Mouse (Mus musculus) G1E (cell line): ENCODE results near the gene Ccnk. TPM values are rescaled to one million over a fixed set of nuclear protein-coding genes. Genes with fewer than 3 reads are reported as not detected.

Experiments used
- ATAC-seq: 2 replicates; pipeline ENCODE4 v1.8.0; 2016; ENCODE audit warnings: mild to moderate bottlenecking; ENCODE audit not compliant: insufficient number of reproducible peaks, poor library complexity, low FRiP score, severe bottlenecking; ENCODE audit errors: extremely low read depth
- DNase-seq: peaks from one replicate; pipeline ENCODE4 v3.0.0; 2012; ENCODE audit warnings: low spot score
- H3K27me3 ChIP-seq: 2 replicates; pipeline ENCODE4 v1.6.1; 2012; ENCODE audit warnings: mild to moderate bottlenecking, low read length, inconsistent platforms; ENCODE audit not compliant: insufficient read depth
- H3K36me3 ChIP-seq: replicated peaks from 2 replicates; pipeline ENCODE3; 2012; ENCODE audit warnings: mild to moderate bottlenecking, inconsistent platforms
- H3K4me1 ChIP-seq: 2 replicates; pipeline ENCODE4 v1.6.1; 2012; ENCODE audit warnings: low read depth, low read length, inconsistent platforms, mixed read lengths; ENCODE audit not compliant: insufficient read depth
- H3K4me3 ChIP-seq: 2 replicates; pipeline ENCODE4 v1.5.1; 2012; ENCODE audit warnings: low read depth, mild to moderate bottlenecking, inconsistent platforms, low read length, moderate library complexity, mixed read lengths
- H3K9me3 ChIP-seq: replicated peaks from 2 replicates; pipeline ENCODE4 v1.6.1; 2012; ENCODE audit warnings: inconsistent platforms
- CTCF ChIP-seq: IDR thresholded peaks from 2 replicates; pipeline ENCODE4 v1.5.1; 2012; ENCODE audit warnings: low read depth, low read length, inconsistent platforms, mixed read lengths
- GATA1 ChIP-seq: IDR thresholded peaks from 2 replicates; pipeline ENCODE4 v1.6.1; 2012; ENCODE audit warnings: borderline replicate concordance, low read length, inconsistent platforms, mixed read lengths
- GATA2 ChIP-seq: IDR thresholded peaks from 2 replicates; pipeline ENCODE4 v1.6.1; 2012; ENCODE audit warnings: low read depth, low read length, inconsistent platforms, borderline replicate concordance
- POLR2AphosphoS5 ChIP-seq: IDR thresholded peaks from 2 replicates; pipeline ENCODE4 v1.6.1; 2012; ENCODE audit warnings: low read depth, low read length, inconsistent platforms; ENCODE audit not compliant: insufficient replicate concordance
- TAL1 ChIP-seq: conservative IDR thresholded peaks from 2 replicates; pipeline ENCODE4 v1.6.1; 2012; ENCODE audit warnings: low read depth, low read length, inconsistent platforms, mixed read lengths
- polyA plus RNA-seq: library from polyadenylated mRNA; stranded (reverse); fragments of >175 nt; gene quantifications from 2 replicates; pipeline ENCODE4 v1.2.3, GENCODE M21; 2012
- total RNA-seq, 2 experiments: library from RNA; stranded (forward) in 1 of 2; stranded (reverse) in 1 of 2; fragments of 200-1000 nt in 1 of 2; fragments of >200 nt in 1 of 2; fragmentation: Nextera tagmentation in 1 of 2; gene quantifications; 2 replicates each; pipeline ENCODE4 v1.2.3; 2014 to 2017

Gene Ccnk
- total and polyA plus RNA-seq, 3 experiments: 13.9 to 214 (median 206) TPM

GRCm38 (mm10) chr12:108231901-108232300, 52.5 kb downstream of the Ccnk start:
- no peak for ATAC-seq
- Histone ChIP-seq H3K27me3 (no peaks in the 10 kb centered on the region; the same call in 1 of the 2 replicates), H3K9me3 (peaks cover 94% of the 10 kb centered on the region), H3K4me3 (no peak overlapping the region), H3K4me1 (no peaks in the 10 kb centered on the region), H3K36me3 (no peaks in the 10 kb centered on the region)
- TF ChIP-seq POLR2AphosphoS5 (no peak), GATA2 (no peak)
- DNase-seq: no peak

- no peaks in the 10 kb centered on the region for H3K4me1 ChIP-seq
- H3K9me3 ChIP-seq: peaks cover 94% of the 10 kb centered on the region
- ATAC-seq (no peak), DNase-seq (no peak)
- H3K4me3 ChIP-seq: no peak overlapping the region
- no peaks in the 10 kb centered on the region for H3K36me3 ChIP-seq
- TF ChIP-seq CTCF (no peak), POLR2AphosphoS5 (no peak), GATA1 (no peak), GATA2 (no peak), TAL1 (no peak)
- H3K27me3 ChIP-seq: peaks cover under 1% of the 10 kb centered on the region; the same call in 1 of the 2 replicates
These were observed 54.4 kb downstream of the Ccnk start for GRCm38 (mm10) chr12:108233736-108234135.

- no peak for ATAC-seq
- Histone ChIP-seq H3K36me3 (no peaks in the 10 kb centered on the region), H3K9me3 (peaks cover 93% of the 10 kb centered on the region), H3K27me3 (peaks cover 2% of the 10 kb centered on the region; the same call in 1 of the 2 replicates), H3K4me3 (no peak overlapping the region; the same call in 1 of the 2 replicates), H3K4me1 (no peaks in the 10 kb centered on the region)
- DNase-seq: no peak
- TF ChIP-seq GATA2 (no peak), POLR2AphosphoS5 (no peak), CTCF (no peak), TAL1 (no peak), GATA1 (no peak)
These were observed 55.6 kb downstream of the Ccnk start for GRCm38 (mm10) chr12:108234832-108235602.

- no peaks in the 10 kb centered on the region for H3K36me3 ChIP-seq
- no peak overlapping the region for H3K4me3 ChIP-seq
- DNase-seq (no peak), ATAC-seq (no peak)
- H3K9me3 ChIP-seq: peaks cover 98% of the 10 kb centered on the region
- H3K4me1 ChIP-seq: no peaks in the 10 kb centered on the region
- no peak for TF ChIP-seq GATA2
- no peak for TF ChIP-seq POLR2AphosphoS5
- TF ChIP-seq GATA1: no peak
- no peak for TF ChIP-seq TAL1
- TF ChIP-seq CTCF: no peak
- peaks cover 6% of the 10 kb centered on the region for H3K27me3 ChIP-seq
These were observed 56.7 kb downstream of the Ccnk start for GRCm38 (mm10) chr12:108235976-108236555.

GRCm38 (mm10) chr12:108237300-108238006, 58.1 kb downstream of the Ccnk start:
- Histone ChIP-seq H3K4me3 (no peak overlapping the region), H3K4me1 (no peaks in the 10 kb centered on the region), H3K36me3 (no peaks in the 10 kb centered on the region), H3K27me3 (peaks cover 8% of the 10 kb centered on the region), H3K9me3 (peaks cover 98% of the 10 kb centered on the region)
- ATAC-seq (no peak), DNase-seq (no peak)
- TF ChIP-seq CTCF (no peak), POLR2AphosphoS5 (no peak), GATA2 (no peak), GATA1 (no peak)

- H3K27me3 ChIP-seq: peaks cover 8% of the 10 kb centered on the region
- no peak for DNase-seq
- ATAC-seq: no peak
These were observed 59.1 kb downstream of the Ccnk start for GRCm38 (mm10) chr12:108238395-108239035.

More at GRCm38 (mm10) chr12:108238395-108239035, 59.1 kb downstream of the Ccnk start:
- no peak overlapping the region for H3K4me3 ChIP-seq
- no peaks in the 10 kb centered on the region for H3K36me3 ChIP-seq
- H3K9me3 ChIP-seq: peaks cover 98% of the 10 kb centered on the region
- no peak for TF ChIP-seq GATA1
- TF ChIP-seq POLR2AphosphoS5: no peak
- TF ChIP-seq GATA2: no peak
- no peak for TF ChIP-seq CTCF
- no peak for TF ChIP-seq TAL1
- no peaks in the 10 kb centered on the region for H3K4me1 ChIP-seq
